Mouse (Mus musculus) WW6 (cell line): ENCODE data around the gene Il10.

ENCODE experiments used
- DNase-seq: peaks from one replicate; pipeline ENCODE4 v3.0.0-alpha.2; 2013; ENCODE audit warnings: low read depth, low spot score

The Il10 gene

DNA sequence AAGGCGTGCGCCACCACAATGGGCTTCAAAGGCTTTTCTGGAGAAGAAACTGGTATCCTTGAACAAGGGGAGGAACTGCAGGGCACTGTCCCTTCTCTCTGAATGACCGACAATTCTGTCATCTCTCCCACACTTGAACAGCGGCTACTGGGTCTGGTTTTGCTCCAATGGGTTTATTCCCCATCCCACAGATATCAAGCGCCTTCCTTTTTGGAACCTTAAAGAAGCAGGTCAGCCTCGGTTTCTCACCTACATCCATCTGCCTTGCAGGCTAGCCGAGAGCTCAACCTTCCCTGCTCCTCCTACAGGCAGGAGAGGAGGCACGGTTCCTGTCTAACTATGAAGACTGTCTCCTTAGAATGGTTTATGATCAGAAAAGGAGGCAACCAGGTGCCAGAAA is 29.3 kb downstream of the Il10 start:
- no peak for DNase-seq

DNA sequence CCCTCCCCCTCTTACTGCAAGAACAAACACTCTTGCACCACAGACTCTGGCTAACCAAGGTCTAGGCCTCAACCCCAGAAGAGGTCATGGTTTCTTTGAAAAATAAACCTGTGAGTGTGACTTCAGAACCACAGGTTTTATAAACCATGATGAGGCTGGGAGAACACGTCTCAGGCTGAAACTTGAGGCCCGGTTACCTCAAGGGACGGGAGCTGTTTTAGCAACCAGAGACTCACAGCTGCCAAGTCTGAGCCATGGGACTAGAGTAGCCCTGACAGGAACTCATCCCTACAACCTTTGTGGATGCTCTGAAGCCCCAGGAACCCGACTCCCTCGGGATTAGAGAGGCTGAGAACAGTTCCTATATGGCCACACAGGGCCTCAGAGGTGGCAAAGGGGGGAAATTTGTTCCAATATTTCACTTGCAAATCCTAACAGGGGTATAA is 29.7 kb downstream of the Il10 start:
- DNase-seq: no peak

DNA sequence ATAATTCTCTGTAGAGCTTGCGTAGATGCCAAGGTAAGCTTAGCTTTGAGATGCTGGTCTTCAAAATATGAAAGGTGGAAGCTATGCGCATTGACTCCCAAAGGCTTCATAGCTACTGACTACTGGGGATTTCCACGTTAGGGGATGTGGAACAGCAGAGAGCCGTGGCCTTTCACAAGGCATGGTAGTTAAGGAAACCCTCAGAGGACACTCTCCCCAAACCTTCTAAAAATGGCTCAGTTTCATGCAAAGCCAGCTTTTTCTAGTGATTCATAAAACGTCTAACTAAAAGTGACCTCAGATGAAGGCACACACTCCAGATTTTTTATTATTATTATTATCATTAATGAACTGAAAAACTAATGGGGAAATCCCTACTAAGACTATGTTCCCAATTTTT is 30.4 kb downstream of the Il10 start:
- no peak for DNase-seq

DNA sequence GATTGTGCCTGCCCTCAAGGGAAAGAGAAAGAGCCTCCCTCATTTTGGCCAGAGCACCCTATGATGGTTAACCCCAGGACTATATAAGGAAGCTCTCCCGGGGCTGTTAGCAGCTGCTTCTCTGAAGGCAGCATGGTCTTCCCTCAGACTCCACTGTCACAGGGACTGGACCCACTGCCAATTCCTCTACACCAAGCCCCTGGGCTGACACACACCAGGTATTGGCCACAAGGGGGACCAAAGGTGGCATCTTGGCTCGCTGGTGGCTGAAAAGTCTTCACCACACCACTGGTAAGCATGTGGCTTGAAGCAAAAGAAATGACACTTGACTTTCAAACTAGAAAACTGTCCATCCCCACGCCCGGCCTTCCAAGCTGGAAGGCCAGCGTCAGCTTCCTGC is 31.0 kb downstream of the Il10 start:
- no peak for DNase-seq

DNA sequence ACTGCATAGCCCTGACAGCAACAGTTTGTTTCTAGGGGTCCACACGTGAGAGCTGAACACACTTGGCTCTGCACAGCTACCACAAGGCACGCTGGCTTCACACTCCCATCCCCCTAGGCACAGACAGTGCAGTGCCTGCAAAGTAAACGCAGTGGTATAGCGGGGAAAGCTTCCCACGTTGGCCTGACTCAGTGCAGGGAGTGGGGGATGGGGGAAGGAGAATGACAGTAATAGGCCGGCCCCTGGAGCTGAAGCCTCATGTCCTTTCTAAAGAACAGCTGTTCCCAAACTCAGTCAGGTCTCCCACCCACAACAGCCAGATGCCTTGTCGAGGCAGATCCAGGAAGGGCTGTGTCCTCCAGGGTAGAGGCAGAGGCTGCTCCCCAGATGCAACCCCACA is 31.4 kb downstream of the Il10 start:
- DNase-seq: no peak

DNA sequence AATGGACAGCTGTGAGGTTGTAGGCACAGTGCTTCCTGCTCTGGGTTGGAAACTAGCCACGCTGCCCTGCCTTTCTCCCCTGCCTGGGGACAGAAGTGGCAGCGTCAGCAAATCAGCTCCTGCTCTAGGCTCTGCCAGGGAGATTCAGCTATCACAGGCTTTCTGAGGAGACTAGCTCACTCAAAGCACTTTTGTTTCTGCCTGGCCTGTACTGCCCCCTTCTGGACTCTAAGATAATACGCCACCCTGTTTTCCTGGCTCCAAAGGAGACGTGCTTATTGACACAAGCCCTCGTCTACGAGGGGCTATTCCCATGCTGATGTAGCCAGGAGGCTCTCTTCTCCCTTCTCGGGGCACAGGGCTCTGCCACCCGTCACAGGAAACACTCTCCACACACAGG is 33.6 kb downstream of the Il10 start:
- DNase-seq: peak; percentile 53

DNA sequence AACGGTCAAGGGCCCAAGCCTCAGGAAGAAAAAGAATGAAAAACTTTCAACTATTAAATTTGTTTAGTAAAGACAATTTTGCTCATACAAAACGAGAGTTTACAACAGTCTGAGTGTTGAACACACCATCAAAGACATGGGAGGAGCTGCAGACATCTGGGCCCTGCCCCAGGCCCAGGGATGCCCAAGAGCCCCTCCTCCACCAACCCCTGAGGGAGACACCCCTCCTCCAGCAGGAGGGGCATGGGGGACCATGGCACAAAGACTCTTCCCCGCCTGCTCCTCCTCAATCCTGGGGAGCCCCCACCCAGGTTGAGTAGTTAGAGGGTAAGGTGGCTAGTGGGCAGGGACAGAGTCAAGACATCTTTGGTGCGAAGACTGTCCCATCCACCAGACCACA is 34.0 kb downstream of the Il10 start:
- no peak for DNase-seq

DNA sequence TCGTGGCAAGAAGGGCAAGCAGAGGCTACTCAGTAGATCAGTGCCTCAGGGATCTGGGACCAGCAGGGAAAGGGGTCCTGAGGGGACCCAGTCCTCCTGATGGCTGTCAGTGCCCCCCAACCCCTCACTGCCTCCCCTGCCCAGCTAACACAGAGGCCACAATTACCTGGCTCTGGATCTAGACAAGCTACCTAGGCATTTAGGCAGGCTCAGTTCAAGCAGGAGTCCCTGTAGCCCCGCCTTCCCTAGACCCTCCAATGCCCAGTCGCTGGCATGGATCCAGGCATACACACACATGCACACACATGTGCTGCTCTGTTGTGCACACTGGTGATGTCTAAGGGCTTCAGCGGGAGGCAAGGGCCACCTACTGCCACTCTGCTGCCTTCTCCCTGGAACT is 34.6 kb downstream of the Il10 start:
- DNase-seq: no peak

DNA sequence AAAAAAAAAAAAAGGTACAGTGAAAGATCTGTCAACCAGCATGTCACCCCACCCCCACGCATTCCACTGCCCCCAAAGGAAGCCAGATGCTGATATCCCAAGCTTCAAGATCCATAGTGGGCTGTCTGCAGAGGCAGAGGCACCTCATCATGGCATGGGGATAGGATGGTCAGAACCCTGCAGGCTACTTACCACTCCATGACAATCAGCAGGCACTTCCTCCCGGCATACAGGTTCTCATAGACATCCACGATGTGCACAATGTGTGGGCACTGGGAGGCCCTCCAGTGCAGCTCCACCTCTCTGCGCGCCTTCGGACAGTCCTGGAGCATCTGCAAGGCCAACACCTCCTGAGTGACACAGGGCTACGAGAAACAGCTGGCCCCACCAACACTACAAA is 38.8 kb downstream of the Il10 start:
- no peak for DNase-seq

DNA sequence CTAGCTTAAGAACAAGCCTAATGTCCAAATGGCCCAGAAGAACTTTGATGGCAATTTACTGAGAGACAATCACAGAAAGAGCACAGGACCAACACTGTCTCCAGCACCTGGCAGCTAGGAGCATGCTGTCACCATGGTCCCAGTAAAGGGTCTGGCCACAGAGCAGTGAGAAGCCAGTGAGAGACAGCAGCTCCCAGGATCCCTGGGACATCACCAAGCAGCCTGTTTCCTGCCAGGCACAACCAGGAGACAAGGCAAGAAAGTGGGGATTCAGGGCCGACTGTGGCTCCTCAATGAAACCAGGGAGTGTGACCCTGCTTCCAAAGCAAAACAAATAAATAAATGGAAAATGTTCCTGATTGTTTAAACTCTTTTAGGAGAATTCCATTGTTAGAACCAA is 39.8 kb downstream of the Il10 start:
- DNase-seq: no peak

DNA sequence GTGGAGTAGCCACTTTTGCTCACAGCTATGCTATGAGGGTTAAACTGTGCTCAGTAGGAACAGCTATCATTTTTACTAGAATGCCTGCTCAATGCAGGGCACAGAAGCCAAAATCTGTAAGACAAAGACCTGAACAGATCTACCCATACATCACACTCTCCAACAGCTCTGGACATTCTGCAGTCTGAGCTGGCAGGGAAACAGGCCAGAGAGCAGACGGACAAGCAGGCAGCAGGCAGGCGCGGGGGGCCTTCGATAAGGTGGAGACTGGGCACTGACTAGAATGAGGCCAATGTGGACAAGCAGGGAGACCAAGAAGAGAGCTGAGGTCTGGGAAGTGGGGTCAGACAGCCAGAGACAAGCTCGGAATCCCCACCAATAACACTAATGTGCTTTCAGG is 40.2 kb downstream of the Il10 start:
- DNase-seq: no peak

DNA sequence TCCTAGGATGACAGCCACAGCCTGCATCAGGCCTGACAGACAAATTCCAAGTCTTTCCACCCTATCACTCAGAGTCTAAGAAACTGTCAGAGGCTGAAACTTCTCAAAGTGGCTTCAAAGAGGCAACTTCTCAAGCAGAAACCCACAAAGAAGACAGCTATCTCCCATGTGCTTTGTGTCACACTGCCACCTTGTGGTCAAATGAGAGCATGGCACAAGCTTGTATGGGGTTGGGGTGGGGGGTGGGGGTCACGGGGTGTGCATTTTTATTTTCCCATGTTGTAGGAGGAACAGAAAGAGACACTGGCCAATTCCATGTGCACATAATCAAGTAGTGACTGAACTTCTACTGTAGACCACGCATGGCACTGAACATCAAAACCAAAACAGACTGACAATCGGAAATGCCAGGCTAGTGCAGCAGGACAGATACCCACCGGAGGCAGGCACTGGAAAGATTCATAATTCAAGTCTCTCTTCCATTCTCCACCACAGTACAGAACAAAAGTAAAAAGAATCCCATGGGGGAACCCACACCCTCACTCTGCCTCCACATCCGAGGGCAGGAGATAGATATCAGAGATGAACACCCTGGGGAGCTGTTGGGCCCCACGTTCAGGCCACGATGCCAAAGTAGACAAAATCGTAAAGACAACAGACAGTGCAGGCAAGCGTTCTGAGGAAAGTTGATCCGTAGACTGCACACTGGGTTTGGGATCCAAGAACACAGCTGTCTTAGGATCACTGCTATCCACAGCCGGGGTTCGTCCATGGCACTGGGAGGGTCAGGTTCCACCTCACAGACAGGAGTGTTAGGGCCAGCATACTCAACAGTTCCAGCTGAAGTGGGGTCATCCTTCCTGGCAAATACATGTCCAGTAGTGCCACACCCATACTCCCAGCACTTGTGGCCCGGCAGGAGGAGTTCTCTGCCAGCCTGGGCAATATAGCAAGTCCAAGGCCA is 40.9 kb downstream of the Il10 start:
- DNase-seq: no peak

DNA sequence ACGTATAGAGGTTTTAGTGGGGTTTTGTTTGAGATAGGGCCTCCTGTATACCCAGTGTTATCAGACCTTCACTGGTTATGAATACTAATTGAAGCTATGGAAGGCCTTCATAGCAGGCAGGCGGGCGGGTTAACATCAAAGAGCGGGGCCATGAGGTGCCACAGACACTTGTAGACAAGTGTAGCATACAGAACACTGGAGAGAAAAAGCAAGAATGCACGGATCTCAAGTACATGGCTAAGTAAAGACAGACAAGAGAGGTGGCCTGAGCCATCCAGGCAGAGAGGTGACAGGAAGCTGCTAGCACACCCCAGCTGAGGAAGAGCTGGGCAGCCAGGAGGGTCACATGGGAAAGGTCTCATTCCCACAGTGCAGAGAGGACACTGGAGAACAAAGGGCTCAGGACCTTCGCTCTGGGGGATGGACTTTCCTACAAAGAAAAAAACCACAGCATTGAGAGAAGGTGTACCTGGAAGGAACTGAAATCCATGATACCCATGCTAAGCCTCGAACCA is 42.2 kb downstream of the Il10 start:
- no peak for DNase-seq

DNA sequence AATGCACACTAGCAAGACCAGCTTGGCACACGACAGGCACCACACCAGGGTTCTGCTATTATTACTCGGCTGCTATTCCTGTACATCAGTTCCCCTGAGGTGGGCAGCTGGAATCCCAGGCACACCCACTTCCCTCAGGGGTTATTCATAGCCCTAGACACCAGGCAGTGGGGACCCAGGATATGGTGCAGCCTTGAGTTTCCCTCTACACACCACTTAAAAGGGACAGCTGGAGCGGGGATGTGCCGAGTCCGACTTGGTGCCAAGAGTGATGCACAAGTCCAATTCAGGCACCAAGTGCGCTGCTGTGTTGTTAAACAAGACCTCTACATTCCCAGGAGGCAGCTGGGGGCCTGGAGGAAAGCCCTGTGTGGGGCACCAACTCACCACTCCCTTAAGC is 43.2 kb downstream of the Il10 start:
- no peak for DNase-seq

DNA sequence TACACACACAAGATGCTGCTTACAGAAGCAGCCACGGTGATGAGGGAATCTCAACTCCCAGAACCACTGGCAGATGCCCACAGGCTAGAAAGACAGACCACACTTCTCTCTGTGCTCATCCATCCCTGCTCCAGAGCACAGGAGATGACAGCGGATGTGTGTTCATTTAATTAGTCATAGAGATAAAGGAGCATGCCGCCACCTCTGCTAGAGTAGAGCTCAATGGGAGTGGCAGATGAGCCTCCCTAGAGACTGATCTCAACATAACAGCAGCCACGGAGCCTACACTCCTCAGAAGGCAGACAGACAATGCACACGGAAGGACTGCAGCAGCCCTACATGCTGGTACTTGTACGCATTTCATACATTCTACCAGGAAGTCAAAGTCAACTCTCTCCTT is 44.6 kb downstream of the Il10 start:
- DNase-seq: no peak

DNA sequence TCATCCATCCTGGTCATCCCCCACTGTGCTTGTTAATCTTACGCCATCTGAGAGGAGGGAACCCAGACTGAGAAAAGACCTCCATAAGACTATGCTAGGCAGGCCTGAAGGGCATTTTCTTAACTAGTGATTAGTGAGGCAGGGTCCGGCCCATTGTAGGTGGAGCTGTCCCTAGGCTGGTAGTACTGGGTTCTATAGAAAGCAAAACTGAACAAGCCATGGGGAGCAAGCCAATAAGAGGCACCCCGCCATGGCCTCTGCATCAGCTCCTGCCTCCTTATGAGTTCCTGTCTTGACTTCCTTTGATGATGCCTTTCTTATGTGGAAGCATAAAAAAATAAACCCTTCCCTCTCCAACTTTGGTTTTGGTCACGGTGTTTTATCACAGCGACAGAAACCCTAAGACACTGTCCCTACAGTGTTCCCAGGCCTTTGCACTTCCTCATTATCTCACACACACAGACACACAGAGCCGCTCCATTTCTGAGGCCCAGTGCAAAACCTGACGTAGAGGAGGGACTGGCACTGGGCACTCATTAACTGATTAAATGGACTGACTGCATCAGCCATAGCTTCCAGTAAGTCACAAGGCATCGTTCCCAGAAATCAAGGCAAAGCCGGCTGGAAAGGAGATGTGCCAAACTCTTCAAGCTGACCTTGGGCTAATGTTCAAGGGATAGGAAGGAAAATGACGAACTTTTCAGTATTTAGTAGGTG is 48.5 kb downstream of the Il10 start:
- no peak for DNase-seq

DNA sequence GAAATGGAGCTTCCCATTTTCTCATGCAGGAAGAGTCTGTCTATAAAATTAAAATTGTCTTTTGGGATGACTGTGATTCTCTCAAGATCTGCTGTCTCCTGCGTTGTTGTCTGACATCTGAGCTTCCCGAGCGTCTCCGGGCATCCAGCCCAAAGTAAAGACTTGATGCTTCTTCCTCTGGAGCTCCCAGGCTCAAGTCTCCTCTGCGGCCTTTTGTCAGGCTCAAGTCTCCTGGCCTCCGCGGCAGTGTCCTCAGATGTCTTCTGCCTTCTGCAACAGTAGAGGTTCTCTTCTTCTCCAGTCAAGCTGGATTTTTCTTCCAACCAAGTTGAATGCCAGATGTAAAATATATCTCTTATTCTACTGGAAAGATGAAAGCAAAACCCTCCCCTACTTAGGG is 49.4 kb downstream of the Il10 start:
- no peak for DNase-seq

DNA sequence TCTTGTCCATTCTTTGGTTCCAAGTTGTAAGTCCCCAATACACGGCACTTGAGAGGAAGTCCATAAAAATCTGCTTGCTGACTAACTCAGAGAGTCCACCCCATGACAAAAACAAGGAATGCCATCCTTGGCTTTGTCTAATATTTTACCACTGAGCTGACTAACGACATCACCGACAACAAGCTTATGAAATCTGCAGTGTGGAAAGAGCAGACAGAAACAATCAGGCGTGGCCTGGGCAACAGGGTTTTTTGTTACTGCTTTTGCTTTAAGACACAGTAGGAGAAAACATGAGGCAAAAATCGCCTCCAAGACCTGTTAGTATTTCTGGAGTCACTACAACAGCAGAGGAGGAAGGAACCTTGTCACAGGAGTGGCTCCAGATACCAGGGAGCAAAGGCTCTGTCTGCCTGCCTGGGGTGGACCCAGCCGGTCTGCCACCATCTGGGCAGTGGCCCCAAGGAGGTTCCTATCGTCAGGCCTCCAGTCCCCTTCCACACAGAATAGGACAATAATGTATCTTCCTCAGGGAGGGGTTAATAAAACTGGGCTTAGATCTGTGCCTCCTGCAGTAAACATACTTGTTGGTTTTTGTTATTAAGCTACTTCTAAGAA is 52.8 kb downstream of the Il10 start:
- DNase-seq: no peak

DNA sequence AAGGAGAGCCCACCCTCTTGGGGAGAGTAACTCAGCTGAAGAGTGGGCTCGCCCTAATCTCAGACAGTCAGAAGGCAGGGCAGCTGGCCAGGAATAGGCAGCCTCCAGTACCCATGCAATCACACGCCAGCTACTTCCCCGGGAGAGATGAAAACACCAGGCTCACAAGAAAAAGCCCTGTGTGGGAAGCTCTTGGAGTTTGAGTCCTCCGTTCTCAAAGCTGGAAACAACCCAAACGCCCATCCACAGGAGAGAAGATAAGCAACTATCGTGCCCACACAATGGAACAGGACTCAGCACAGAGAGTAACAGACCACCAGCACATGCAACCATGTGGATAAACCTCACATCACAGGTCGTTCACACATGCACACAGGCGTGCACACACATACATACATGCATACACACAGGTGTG is 54.9 kb downstream of the Il10 start:
- no peak for DNase-seq
